Mouse (Mus musculus) intestine, embryonic 14.5 days (tissue): ENCODE results near the gene Cntrl. TPM values are rescaled to one million over a fixed set of nuclear protein-coding genes. Genes with fewer than 3 reads are reported as not detected.
A peak's percentile ranks its signal among the peaks of the same experiment; 100 is the strongest.

ENCODE experiments used
- ATAC-seq: fragments of 200-750 bp; cut with Nextera tagmentation; replicated peaks from 2 replicates; pipeline ENCODE4 v1.8.0; 2017; ENCODE audit warnings: low read depth, moderate number of reproducible peaks, moderate TSS enrichment, moderate library complexity; ENCODE audit not compliant: low FRiP score, low TSS enrichment
- DNase-seq: peaks from one replicate; pipeline ENCODE4 v3.0.0-alpha.2; 2018; ENCODE audit warnings: low spot score
- H3K27ac ChIP-seq: fragments of 300-500 bp; sonication (generic); 2 replicates; pipeline ENCODE4 v1.5.1; 2014; ENCODE audit warnings: low read depth, mild to moderate bottlenecking, control low read depth
- H3K27me3 ChIP-seq: fragments of 300-500 bp; sonication (generic); replicated peaks from 2 replicates; pipeline ENCODE4 v1.6.1; 2014; ENCODE audit warnings: low read length, control low read depth; ENCODE audit not compliant: control insufficient read depth, insufficient read depth
- H3K36me3 ChIP-seq: fragments of 300-500 bp; sonication (generic); 2 replicates; pipeline ENCODE4 v1.6.1; 2014; ENCODE audit warnings: low read length, control low read depth; ENCODE audit not compliant: control insufficient read depth, insufficient read depth
- H3K4me1 ChIP-seq: fragments of 300-500 bp; sonication (generic); replicated peaks from 2 replicates; pipeline ENCODE4 v1.6.1; 2014; ENCODE audit warnings: low read length, control low read depth, mixed read lengths; ENCODE audit not compliant: control insufficient read depth, insufficient read depth
- H3K4me2 ChIP-seq: fragments of 300-500 bp; sonication (generic); 2 replicates; pipeline ENCODE4 v1.6.1; 2014; ENCODE audit warnings: low read length
- H3K4me3 ChIP-seq: fragments of 300-500 bp; sonication (generic); 2 replicates; pipeline ENCODE4 v1.5.1; 2014; ENCODE audit warnings: low read depth, low read length, control low read depth, mixed read lengths
- H3K9ac ChIP-seq: fragments of 300-500 bp; sonication (generic); 2 replicates; pipeline ENCODE4 v1.6.1; 2014; ENCODE audit warnings: mild to moderate bottlenecking, low read length
- H3K9me3 ChIP-seq: fragments of 300-500 bp; sonication (generic); 2 replicates; pipeline ENCODE4 v1.6.1; 2016; ENCODE audit warnings: low read length, control low read depth; ENCODE audit not compliant: control insufficient read depth
- WGBS: fragments of 180-500 bp; shearing (Covaris S2); extraction: QIAGEN DNeasy Blood & Tissue Kit; methylation state at CpG from one replicate; pipeline ENCODE4 v1.1.7; 2014; 5-methylcytosine and 5-hydroxymethylcytosine counted together
- polyA plus RNA-seq: library from polyadenylated mRNA; unstranded; fragments of >200 nt; fragmentation: Nextera tagmentation; extraction: Ambion mirVana; gene quantifications from 2 replicates; pipeline ENCODE4 v1.2.1, GENCODE M21; 2014

The Cntrl gene
- polyA plus RNA-seq, 1 experiment from 2014 or later, result 27.4 TPM

GRCm38 (mm10) chr2:35158358-35158757 is 49.1 kb downstream of the Cntrl start:
- Histone ChIP-seq H3K4me1 (no peaks in the 10 kb centered on the region), H3K4me3 (no peak overlapping the region), H3K36me3 (peaks cover 88% of the 10 kb centered on the region), H3K27me3 (no peaks in the 10 kb centered on the region), H3K4me2 (no peak overlapping the region), H3K27ac (no peak overlapping the region), H3K9me3 (no peaks in the 10 kb centered on the region), H3K9ac (no peak overlapping the region)
- ATAC-seq (no peak), DNase-seq (no peak)
- WGBS, result 83% methylated on average over 3 of the region's 3 CpGs

- WGBS, result 47% methylated on average over 5 of the region's 5 CpGs
- no peak; the same call in 1 of the 2 replicates for ATAC-seq
- H3K27ac ChIP-seq, result no peak overlapping the region
Observed at GRCm38 (mm10) chr2:35160206-35160605, 50.9 kb downstream of the Cntrl start.

DNA sequence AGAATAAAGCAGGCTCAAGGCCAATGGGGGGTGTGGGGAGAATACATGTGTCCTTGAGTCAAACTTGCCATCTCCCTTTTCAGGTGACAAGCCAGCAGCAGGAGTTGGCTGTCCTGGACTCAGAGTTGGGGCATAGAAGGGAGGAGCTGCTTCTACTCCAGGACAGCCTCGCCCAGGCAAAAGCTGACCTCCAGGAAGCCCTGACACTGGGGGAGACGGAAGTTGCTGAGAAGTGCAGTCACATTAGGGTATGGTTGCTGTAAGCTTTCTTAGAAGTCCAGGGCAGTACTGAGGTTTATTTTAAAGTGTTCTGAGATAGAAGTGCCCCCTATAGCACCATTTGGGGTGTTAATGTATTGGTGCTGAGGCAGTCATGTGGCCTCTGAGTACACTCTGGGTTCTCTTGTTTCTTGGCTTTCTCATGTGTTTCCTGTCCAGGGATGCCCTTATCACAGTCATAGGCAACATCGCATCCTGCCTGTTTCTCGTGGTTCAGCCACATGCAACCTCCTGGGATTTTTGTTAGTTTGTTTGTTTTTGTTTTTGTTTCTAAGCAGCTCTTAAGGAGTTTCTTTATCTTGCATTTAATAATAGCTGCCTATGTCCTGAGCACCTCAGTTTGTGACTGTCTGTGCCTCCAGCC is 52.7 kb downstream of the Cntrl start:
- H3K4me1 ChIP-seq, result no peaks in the 10 kb centered on the region
- H3K9me3 ChIP-seq, result no peaks in the 10 kb centered on the region
- no peaks in the 10 kb centered on the region for H3K27me3 ChIP-seq
- peak; percentile 6 for DNase-seq
- H3K36me3 ChIP-seq, result peaks cover 80% of the 10 kb centered on the region
- WGBS, result 92% methylated on average over 4 of the region's 4 CpGs
- no peak overlapping the region for H3K27ac ChIP-seq
- H3K4me3 ChIP-seq, result no peak overlapping the region
- ATAC-seq, result no peak
- no peak overlapping the region for H3K9ac ChIP-seq
- no peak overlapping the region for H3K4me2 ChIP-seq

More at GRCm38 (mm10) chr2:35160206-35160605, 50.9 kb downstream of the Cntrl start:
- H3K4me1 ChIP-seq, result no peaks in the 10 kb centered on the region
- peaks cover 80% of the 10 kb centered on the region for H3K36me3 ChIP-seq
- H3K9ac ChIP-seq, result no peak overlapping the region
- no peak overlapping the region for H3K4me3 ChIP-seq
- no peaks in the 10 kb centered on the region for H3K9me3 ChIP-seq
- H3K27me3 ChIP-seq, result no peaks in the 10 kb centered on the region
- peak; percentile 50 for DNase-seq
- no peak overlapping the region for H3K4me2 ChIP-seq

DNA sequence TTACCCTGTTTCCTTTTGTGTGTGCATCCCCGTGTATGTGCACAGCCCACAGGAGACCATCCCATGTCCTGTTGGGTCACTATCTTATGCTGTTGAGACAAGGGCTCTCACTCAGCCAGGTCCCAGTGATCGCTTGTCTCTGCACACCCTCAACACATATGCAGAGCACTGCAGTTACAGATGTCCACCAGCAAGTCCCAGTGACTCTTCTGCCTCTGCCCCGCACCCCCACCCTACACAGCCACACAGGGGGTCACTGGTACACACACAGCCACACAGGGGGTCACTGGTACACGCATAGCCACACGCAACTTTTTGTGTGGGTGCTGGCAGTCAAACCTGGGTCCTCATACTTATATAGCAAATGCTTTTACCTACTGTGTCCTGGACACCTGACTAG is 54.1 kb downstream of the Cntrl start:
- Histone ChIP-seq H3K4me2 (no peak overlapping the region), H3K4me1 (no peaks in the 10 kb centered on the region), H3K4me3 (no peak overlapping the region), H3K27ac (no peak overlapping the region), H3K9ac (no peak overlapping the region), H3K27me3 (no peaks in the 10 kb centered on the region), H3K9me3 (no peaks in the 10 kb centered on the region), H3K36me3 (peaks cover 80% of the 10 kb centered on the region)
- ATAC-seq, result no peak
- 93% methylated on average over 5 of the region's 5 CpGs for WGBS
- peak; percentile 34 for DNase-seq

- DNase-seq (peak; percentile 29), ATAC-seq (no peak)
- WGBS, result 94% methylated on average over 13 of the region's 13 CpGs
- H3K4me3 ChIP-seq, result no peak overlapping the region
- H3K4me1 ChIP-seq, result no peaks in the 10 kb centered on the region
- H3K36me3 ChIP-seq, result peaks cover 80% of the 10 kb centered on the region
- H3K27me3 ChIP-seq, result no peaks in the 10 kb centered on the region
- H3K9ac ChIP-seq, result no peak overlapping the region
- no peak overlapping the region for H3K4me2 ChIP-seq
- no peaks in the 10 kb centered on the region for H3K9me3 ChIP-seq
- H3K27ac ChIP-seq, result no peak overlapping the region
Observed at GRCm38 (mm10) chr2:35165416-35165815, 56.1 kb downstream of the Cntrl start.

DNA sequence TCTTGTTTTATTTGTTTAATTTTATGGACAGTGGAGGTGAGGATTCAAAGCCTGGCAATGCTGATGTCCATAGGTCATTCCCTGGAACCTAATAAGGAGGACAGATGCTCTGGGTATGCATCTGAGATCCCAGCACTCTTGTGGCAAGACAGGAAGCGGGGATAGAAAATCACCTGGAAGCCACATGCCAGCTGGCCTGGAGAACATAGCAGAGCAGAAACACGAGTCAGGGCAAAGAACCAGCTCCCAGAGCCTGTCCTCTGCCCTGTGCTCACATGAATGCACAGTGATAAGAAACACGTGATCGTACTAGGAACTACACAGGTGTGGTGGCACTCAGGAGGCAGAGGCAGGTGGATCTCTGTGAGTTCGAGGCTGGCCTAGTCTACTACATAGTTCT is 57.5 kb downstream of the Cntrl start:
- H3K9me3 ChIP-seq, result no peaks in the 10 kb centered on the region
- ATAC-seq (no peak), DNase-seq (peak; percentile 25)
- peaks cover 88% of the 10 kb centered on the region for H3K36me3 ChIP-seq
- H3K4me2 ChIP-seq, result no peak overlapping the region
- 0 out of 2 replicates have a peak overlapping the region, but pooled peaks have one; percentile 22 for H3K9ac ChIP-seq
- H3K4me1 ChIP-seq, result no peaks in the 10 kb centered on the region
- 95% methylated on average over 5 of the region's 5 CpGs for WGBS
- no peak overlapping the region for H3K4me3 ChIP-seq
- no peak overlapping the region for H3K27ac ChIP-seq
- H3K27me3 ChIP-seq, result no peaks in the 10 kb centered on the region

GRCm38 (mm10) chr2:35169452-35169851 is 60.2 kb downstream of the Cntrl start:
- Histone ChIP-seq H3K36me3 (peaks cover 84% of the 10 kb centered on the region), H3K4me1 (no peaks in the 10 kb centered on the region), H3K9ac (no peak overlapping the region), H3K27me3 (no peaks in the 10 kb centered on the region), H3K9me3 (no peaks in the 10 kb centered on the region), H3K27ac (no peak overlapping the region), H3K4me3 (no peak overlapping the region), H3K4me2 (no peak overlapping the region)
- DNase-seq (peak; percentile 23), ATAC-seq (no peak)
- WGBS, result 85% methylated on average over 2 of the region's 2 CpGs

DNA sequence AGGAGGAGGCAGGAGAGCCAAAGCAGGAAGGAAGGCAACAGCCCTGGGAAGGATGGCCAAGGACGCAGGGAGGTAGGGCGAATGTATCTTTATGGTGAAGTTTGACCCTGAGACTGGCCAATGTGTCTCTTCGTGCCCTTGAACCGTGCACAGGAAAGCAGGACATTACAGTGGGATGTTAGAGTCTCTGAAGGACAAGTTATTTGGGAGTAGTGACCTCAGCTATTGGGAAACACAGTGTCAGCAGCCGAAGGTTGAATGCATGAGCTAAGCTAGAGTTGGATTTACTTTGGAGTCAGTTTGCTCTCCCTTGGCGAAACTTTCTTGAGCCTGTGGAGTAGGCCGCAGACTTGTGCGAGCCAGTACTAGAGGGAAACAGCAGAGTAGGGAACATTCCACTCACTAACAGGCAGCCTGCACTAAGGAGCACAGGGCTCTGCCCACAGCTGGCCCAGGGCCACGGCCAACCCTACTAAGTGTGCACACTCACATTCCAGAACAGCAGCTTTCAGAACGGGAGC is 62.1 kb downstream of the Cntrl start:
- no peak for ATAC-seq
- H3K4me3 ChIP-seq, result no peak overlapping the region
- DNase-seq, result no peak
- no peaks in the 10 kb centered on the region for H3K27me3 ChIP-seq
- H3K4me2 ChIP-seq, result no peak overlapping the region
- H3K9me3 ChIP-seq, result no peaks in the 10 kb centered on the region
- H3K27ac ChIP-seq, result no peak overlapping the region
- H3K9ac ChIP-seq, result no peak overlapping the region
- no peaks in the 10 kb centered on the region for H3K4me1 ChIP-seq
- 85% methylated on average over 10 of the region's 10 CpGs for WGBS
- H3K36me3 ChIP-seq, result peaks cover 90% of the 10 kb centered on the region

DNA sequence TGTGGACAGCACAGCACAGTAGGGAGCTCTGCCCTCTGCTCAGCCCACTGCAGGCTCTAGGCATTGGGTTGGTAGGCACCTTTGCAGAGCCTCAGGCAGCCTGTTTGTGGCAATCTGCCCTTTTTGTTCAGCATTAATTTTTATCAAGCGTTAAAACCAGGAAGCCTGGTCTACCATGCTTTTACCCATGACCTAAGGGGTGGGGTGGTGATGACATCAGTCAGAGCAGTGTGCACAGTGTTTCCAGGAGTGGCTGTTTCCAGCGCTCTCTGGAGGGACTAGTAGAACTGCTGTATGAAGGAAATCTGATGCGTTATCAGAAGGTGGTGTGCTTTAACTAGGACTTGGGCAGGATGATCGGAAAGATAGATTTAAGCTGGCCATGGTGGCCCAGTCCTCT is 63.0 kb downstream of the Cntrl start:
- Histone ChIP-seq H3K9me3 (no peaks in the 10 kb centered on the region), H3K4me1 (no peaks in the 10 kb centered on the region), H3K36me3 (peaks cover 90% of the 10 kb centered on the region), H3K27ac (no peak overlapping the region), H3K4me2 (no peak overlapping the region), H3K9ac (no peak overlapping the region), H3K27me3 (no peaks in the 10 kb centered on the region), H3K4me3 (no peak overlapping the region)
- no peak for DNase-seq
- no peak for ATAC-seq
- WGBS, result 90% methylated on average over 4 of the region's 4 CpGs
